Mouse (Mus musculus) MEL (cell line): ENCODE measurements at regions not wholly inside any gene's neighbourhood (a gene's known extent, or its start where the extent isn't known, plus 50 kb on each side); places are given as distances from the start of the nearest gene placed in this dataset.

Experiments
- CHD2 ChIP-seq: IDR thresholded peaks from 2 replicates; pipeline ENCODE4 v1.6.1; 2011; ENCODE audit warnings: low read length, improper control_type of control experiment
- CTCF ChIP-seq, 3 experiments: IDR thresholded peaks in 2 of 3; conservative IDR thresholded peaks in 1 of 3; 2 replicates each; pipeline ENCODE4 v1.5.1; 2011 to 2012; ENCODE audit warnings: low read length in 3 of 3, low read depth in 2 of 3, mild to moderate bottlenecking in 2 of 3, improper control_type of control experiment in 1 of 3, inconsistent platforms in 1 of 3, mixed read lengths in 1 of 3, moderate library complexity in 1 of 3; ENCODE audit not compliant: control insufficient read depth in 1 of 3, insufficient read depth in 1 of 3, poor library complexity in 1 of 3, severe bottlenecking in 1 of 3
- HCFC1 ChIP-seq: IDR thresholded peaks from 2 replicates; pipeline ENCODE4 v1.6.1; 2012; ENCODE audit warnings: low read depth, mild to moderate bottlenecking, inconsistent platforms, low read length, improper control_type of control experiment, moderate library complexity
- KAT2A ChIP-seq: conservative IDR thresholded peaks from 2 replicates; pipeline ENCODE4 v1.6.1; 2012; ENCODE audit warnings: low read depth, low read length, improper control_type of control experiment, inconsistent platforms
- POLR2AphosphoS5 ChIP-seq: IDR thresholded peaks from 2 replicates; pipeline ENCODE4 v1.6.1; 2012; ENCODE audit warnings: low read depth, borderline replicate concordance, mild to moderate bottlenecking, inconsistent platforms, low read length, moderate library complexity, mixed read lengths
- UBTF ChIP-seq: IDR thresholded peaks from 2 replicates; pipeline ENCODE4 v1.6.1; 2012; ENCODE audit warnings: low read depth, mild to moderate bottlenecking, inconsistent platforms, low read length, improper control_type of control experiment, moderate library complexity, borderline replicate concordance; ENCODE audit not compliant: insufficient read depth
- USF2 ChIP-seq, 2 experiments: IDR thresholded peaks; 2 replicates each; pipeline ENCODE4 v1.6.1; 2011 to 2012; ENCODE audit warnings: improper control_type of control experiment in 2 of 2, low read length in 2 of 2, borderline replicate concordance in 1 of 2, inconsistent platforms in 1 of 2, low read depth in 1 of 2, mild to moderate bottlenecking in 1 of 2; ENCODE audit not compliant: insufficient read depth in 1 of 2
- ZMIZ1 ChIP-seq: IDR thresholded peaks from 2 replicates; pipeline ENCODE4 v1.6.1; 2012; ENCODE audit warnings: low read depth, mild to moderate bottlenecking, inconsistent platforms, low read length, improper control_type of control experiment, moderate library complexity

GRCm38 (mm10) chr4:69823311-69823940 is 586.8 kb downstream of the Cdk5rap2 start:
- TF ChIP-seq KAT2A, result no peak
- TF ChIP-seq CTCF (IDR thresholded peaks at IDR 0.05 in 2 of 3, conservative IDR thresholded peaks at IDR 0.05 in 1 of 3; ENCODE audit: control insufficient read depth in 1 of 3, insufficient read depth in 1 of 3, low read depth in 2 of 3, low read length in 3 of 3, poor library complexity in 1 of 3, severe bottlenecking in 1 of 3), result no peak
- no peak for TF ChIP-seq ZMIZ1
- TF ChIP-seq CHD2, result no peak
- TF ChIP-seq USF2 (IDR thresholded peaks at IDR 0.05; ENCODE audit: borderline replicate concordance in 1 of 2, insufficient read depth in 1 of 2, low read depth in 1 of 2, low read length in 2 of 2), result no peak
- no peak for TF ChIP-seq POLR2AphosphoS5
- no peak for TF ChIP-seq HCFC1
- no peak for TF ChIP-seq UBTF
